Mouse (Mus musculus): ENCODE measurements at regions not wholly inside any gene's neighbourhood (a gene's known extent, or its start where the extent isn't known, plus 50 kb on each side); places are given as distances from the start of the nearest gene placed in this dataset.
"Not testable (repeated sequence)": the region's sequence is repeated elsewhere in the genome, so short reads cannot be mapped to it uniquely, and the experiment has no call there.

GRCm38 (mm10) chr14:15978329-15978728, 270.8 kb upstream of the Ngly1 start:
- Histone ChIP-seq H3K36me3 (ENCODE audit: control insufficient read depth, insufficient read depth, low read length) (no peaks in the 10 kb centered on the region), H3K27ac (ENCODE audit: low read depth, low read length) (no peak overlapping the region), H3K4me1 (ENCODE audit: control insufficient read depth, insufficient read depth, low read length) (no peaks in the 10 kb centered on the region), H3K9me3 (ENCODE audit: control insufficient read depth, low read length) (no peaks in the 10 kb centered on the region), H3K4me2 (no peak overlapping the region), H3K4me3 (ENCODE audit: low read depth, low read length) (no peak overlapping the region), H3K27me3 (ENCODE audit: control insufficient read depth, insufficient read depth, low read length) (no peaks in the 10 kb centered on the region), H3K9ac (ENCODE audit: low read length) (no peak overlapping the region)
- WGBS, result 4% methylated on average over 1 of the region's 1 CpGs
- DNase-seq (ENCODE audit: low spot score, missing footprints), result peak; percentile 85
- peak; percentile 95 for ATAC-seq (ENCODE audit: low FRiP score)

DNA sequence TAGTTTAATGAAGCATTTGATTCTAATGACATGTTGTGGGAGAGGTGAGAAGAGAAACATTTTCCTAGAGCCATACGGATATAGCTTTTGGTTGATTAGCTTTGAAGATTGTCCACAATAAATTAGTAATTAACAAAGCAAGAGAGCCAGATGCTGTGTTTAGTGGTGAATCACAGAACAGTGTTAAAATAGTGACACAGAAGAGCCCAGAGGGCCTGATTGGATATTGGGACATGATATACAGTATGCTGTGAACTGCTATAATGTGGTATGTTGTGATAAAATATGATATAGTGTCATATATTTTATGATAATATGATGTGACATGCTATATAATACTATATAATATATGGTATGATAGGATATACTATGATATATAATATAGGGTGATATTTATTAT, 243.7 kb upstream of the Ngly1 start:
- Histone ChIP-seq H3K9ac (ENCODE audit: low read length) (no peak overlapping the region), H3K36me3 (ENCODE audit: control insufficient read depth, insufficient read depth, low read length) (no peaks in the 10 kb centered on the region), H3K4me1 (ENCODE audit: control insufficient read depth, insufficient read depth, low read length) (no peaks in the 10 kb centered on the region), H3K27ac (ENCODE audit: low read depth, low read length) (no peak overlapping the region), H3K9me3 (ENCODE audit: control insufficient read depth, low read length) (no peaks in the 10 kb centered on the region), H3K4me2 (no peak overlapping the region), H3K4me3 (ENCODE audit: low read depth, low read length) (no peak overlapping the region), H3K27me3 (ENCODE audit: control insufficient read depth, insufficient read depth, low read length) (no peaks in the 10 kb centered on the region)
- WGBS, result 92% methylated on average over 1 of the region's 1 CpGs
- no peak for DNase-seq (ENCODE audit: low spot score, missing footprints)
- ATAC-seq (ENCODE audit: low FRiP score), result no peak

DNA sequence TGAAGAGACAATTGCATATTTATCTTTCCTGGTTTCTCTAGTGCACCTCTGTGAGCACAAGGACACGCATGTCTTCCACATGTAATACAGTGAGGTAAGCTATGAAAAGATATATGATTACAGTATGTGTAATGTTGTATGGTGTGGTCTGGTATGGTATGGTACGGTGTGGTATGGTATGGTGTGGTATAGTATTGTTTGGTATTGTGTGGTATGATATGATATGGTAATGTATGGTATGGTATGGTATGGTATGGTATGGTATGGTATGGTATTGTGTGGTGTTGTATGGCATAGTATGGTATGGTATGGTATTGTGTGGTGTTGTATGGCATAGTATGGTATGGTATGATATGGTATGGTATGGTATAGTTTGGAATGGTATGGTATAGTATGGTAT, 242.1 kb upstream of the Ngly1 start:
- Histone ChIP-seq H3K27me3 (ENCODE audit: control insufficient read depth, insufficient read depth, low read length) (no peaks in the 10 kb centered on the region), H3K9me3 (ENCODE audit: control insufficient read depth, low read length) (no peaks in the 10 kb centered on the region), H3K36me3 (ENCODE audit: control insufficient read depth, insufficient read depth, low read length) (no peaks in the 10 kb centered on the region), H3K4me1 (ENCODE audit: control insufficient read depth, insufficient read depth, low read length) (no peaks in the 10 kb centered on the region), H3K9ac (ENCODE audit: low read length) (no peak overlapping the region), H3K27ac (ENCODE audit: low read depth, low read length) (no peak overlapping the region), H3K4me3 (ENCODE audit: low read depth, low read length) (no peak overlapping the region), H3K4me2 (no peak overlapping the region)
- DNase-seq (ENCODE audit: low spot score, missing footprints) (no peak), ATAC-seq (ENCODE audit: low FRiP score) (no peak)
- 89% methylated on average over 2 of the region's 2 CpGs for WGBS

- no peaks in the 10 kb centered on the region for H3K27me3 ChIP-seq (ENCODE audit: control insufficient read depth, insufficient read depth, low read length)
- H3K9me3 ChIP-seq (ENCODE audit: control insufficient read depth, low read length), result no peaks in the 10 kb centered on the region
- DNase-seq (ENCODE audit: low spot score, missing footprints) (no peak), ATAC-seq (ENCODE audit: low FRiP score) (no peak)
- no peak overlapping the region for H3K27ac ChIP-seq (ENCODE audit: low read depth, low read length)
- no peak overlapping the region for H3K4me2 ChIP-seq
- H3K36me3 ChIP-seq (ENCODE audit: control insufficient read depth, insufficient read depth, low read length), result no peaks in the 10 kb centered on the region
- H3K9ac ChIP-seq (ENCODE audit: low read length), result no peak overlapping the region
- H3K4me1 ChIP-seq (ENCODE audit: control insufficient read depth, insufficient read depth, low read length), result no peaks in the 10 kb centered on the region
- H3K4me3 ChIP-seq (ENCODE audit: low read depth, low read length), result no peak overlapping the region
These were observed 239.3 kb upstream of the Ngly1 start for GRCm38 (mm10) chr14:16009778-16010177.

- no peaks in the 10 kb centered on the region for H3K36me3 ChIP-seq (ENCODE audit: control insufficient read depth, insufficient read depth, low read length)
- H3K9ac ChIP-seq (ENCODE audit: low read length), result no peak overlapping the region
- no peaks in the 10 kb centered on the region for H3K4me1 ChIP-seq (ENCODE audit: control insufficient read depth, insufficient read depth, low read length)
- H3K27ac ChIP-seq (ENCODE audit: low read depth, low read length), result no peak overlapping the region
- DNase-seq (ENCODE audit: low spot score, missing footprints) (no peak), ATAC-seq (ENCODE audit: low FRiP score) (no peak)
- no peaks in the 10 kb centered on the region for H3K27me3 ChIP-seq (ENCODE audit: control insufficient read depth, insufficient read depth, low read length)
- H3K4me2 ChIP-seq, result no peak overlapping the region
- H3K4me3 ChIP-seq (ENCODE audit: low read depth, low read length), result no peak overlapping the region
- H3K9me3 ChIP-seq (ENCODE audit: control insufficient read depth, low read length), result no peaks in the 10 kb centered on the region
These were observed 225.2 kb upstream of the Ngly1 start for GRCm38 (mm10) chr14:16023853-16024252.

GRCm38 (mm10) chr14:16037771-16038170, 211.3 kb upstream of the Ngly1 start:
- Histone ChIP-seq H3K4me1 (ENCODE audit: control insufficient read depth, insufficient read depth, low read length) (no peaks in the 10 kb centered on the region), H3K9ac (ENCODE audit: low read length) (no peak overlapping the region), H3K27me3 (ENCODE audit: control insufficient read depth, insufficient read depth, low read length) (no peaks in the 10 kb centered on the region), H3K9me3 (ENCODE audit: control insufficient read depth, low read length) (no peaks in the 10 kb centered on the region), H3K36me3 (ENCODE audit: control insufficient read depth, insufficient read depth, low read length) (no peaks in the 10 kb centered on the region), H3K4me2 (no peak overlapping the region), H3K4me3 (ENCODE audit: low read depth, low read length) (no peak overlapping the region), H3K27ac (ENCODE audit: low read depth, low read length) (no peak overlapping the region)
- no peak for DNase-seq (ENCODE audit: low spot score, missing footprints)
- ATAC-seq (ENCODE audit: low FRiP score), result no peak

GRCm38 (mm10) chr14:16038336-16038735, 210.7 kb upstream of the Ngly1 start:
- DNase-seq (ENCODE audit: low spot score, missing footprints) (no peak), ATAC-seq (ENCODE audit: low FRiP score) (no peak)
- 38% methylated on average over 1 of the region's 1 CpGs for WGBS
- Histone ChIP-seq H3K4me2 (no peak overlapping the region), H3K9ac (ENCODE audit: low read length) (no peak overlapping the region), H3K4me1 (ENCODE audit: control insufficient read depth, insufficient read depth, low read length) (no peaks in the 10 kb centered on the region), H3K27me3 (ENCODE audit: control insufficient read depth, insufficient read depth, low read length) (no peaks in the 10 kb centered on the region), H3K4me3 (ENCODE audit: low read depth, low read length) (no peak overlapping the region), H3K9me3 (ENCODE audit: control insufficient read depth, low read length) (no peaks in the 10 kb centered on the region), H3K27ac (ENCODE audit: low read depth, low read length) (no peak overlapping the region), H3K36me3 (ENCODE audit: control insufficient read depth, insufficient read depth, low read length) (no peaks in the 10 kb centered on the region)

DNA sequence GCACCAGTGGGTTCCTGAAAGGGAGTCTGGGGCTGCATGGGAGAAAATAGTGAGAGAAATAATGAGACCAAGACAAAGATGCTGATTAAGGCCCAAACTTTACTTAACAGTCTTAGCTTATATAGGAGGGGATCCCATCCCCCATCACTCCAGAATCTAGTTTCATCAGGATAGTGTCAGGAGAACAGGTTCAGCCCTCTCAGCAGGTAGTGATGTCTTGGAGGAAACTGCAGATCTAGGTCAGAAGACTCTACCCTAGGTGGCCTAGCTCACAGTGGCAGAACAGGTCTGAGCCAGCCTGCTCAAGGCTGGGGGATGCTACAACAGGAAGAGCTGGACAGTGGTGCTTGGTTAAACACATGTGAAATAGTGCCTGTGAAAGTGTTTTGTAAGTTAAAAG, 204.6 kb upstream of the Ngly1 start:
- no peaks in the 10 kb centered on the region for H3K4me1 ChIP-seq (ENCODE audit: control insufficient read depth, insufficient read depth, low read length)
- DNase-seq (ENCODE audit: low spot score, missing footprints), result no peak
- H3K9me3 ChIP-seq (ENCODE audit: control insufficient read depth, low read length), result no peaks in the 10 kb centered on the region
- H3K4me3 ChIP-seq (ENCODE audit: low read depth, low read length), result no peak overlapping the region
- H3K4me2 ChIP-seq, result no peak overlapping the region
- H3K27ac ChIP-seq (ENCODE audit: low read depth, low read length), result no peak overlapping the region
- H3K36me3 ChIP-seq (ENCODE audit: control insufficient read depth, insufficient read depth, low read length), result no peaks in the 10 kb centered on the region
- ATAC-seq (ENCODE audit: low FRiP score), result no peak
- no peaks in the 10 kb centered on the region for H3K27me3 ChIP-seq (ENCODE audit: control insufficient read depth, insufficient read depth, low read length)
- no peak overlapping the region for H3K9ac ChIP-seq (ENCODE audit: low read length)

DNA sequence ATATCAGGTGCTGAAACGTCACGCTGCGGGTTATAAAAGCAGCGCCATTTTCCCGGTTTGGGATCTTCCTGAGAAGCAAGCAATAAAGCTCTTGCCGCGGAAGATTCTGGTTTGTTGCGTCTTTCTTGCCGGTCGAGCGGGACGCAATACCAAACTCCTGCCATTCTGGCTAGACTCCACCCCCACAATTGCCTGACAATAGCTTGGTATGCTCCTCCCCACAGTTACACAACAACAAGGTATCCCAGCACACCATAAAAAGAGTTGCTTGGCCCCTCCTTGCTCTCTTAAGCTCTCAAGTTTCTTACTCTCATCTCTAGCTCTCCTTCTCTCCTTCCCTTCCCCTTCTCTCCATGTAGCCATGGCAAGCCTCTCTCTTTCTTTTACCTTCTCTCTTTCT, 176.5 kb upstream of the Ngly1 start:
- not testable (repeated sequence) for H3K27ac ChIP-seq (ENCODE audit: low read depth, low read length); H3K36me3 ChIP-seq (ENCODE audit: control insufficient read depth, insufficient read depth, low read length); ATAC-seq (ENCODE audit: low FRiP score); DNase-seq (ENCODE audit: low spot score, missing footprints); H3K27me3 ChIP-seq (ENCODE audit: control insufficient read depth, insufficient read depth, low read length); H3K9ac ChIP-seq (ENCODE audit: low read length); H3K4me1 ChIP-seq (ENCODE audit: control insufficient read depth, insufficient read depth, low read length); H3K4me3 ChIP-seq (ENCODE audit: low read depth, low read length); H3K9me3 ChIP-seq (ENCODE audit: control insufficient read depth, low read length); H3K4me2 ChIP-seq
- 100% methylated on average over 5 of the region's 12 CpGs for WGBS

- Histone ChIP-seq H3K4me3 (ENCODE audit: low read depth, low read length) (no peak overlapping the region), H3K9ac (ENCODE audit: low read length) (no peak overlapping the region), H3K9me3 (ENCODE audit: control insufficient read depth, low read length) (no peaks in the 10 kb centered on the region), H3K27ac (ENCODE audit: low read depth, low read length) (no peak overlapping the region), H3K27me3 (ENCODE audit: control insufficient read depth, insufficient read depth, low read length) (no peaks in the 10 kb centered on the region), H3K36me3 (ENCODE audit: control insufficient read depth, insufficient read depth, low read length) (no peaks in the 10 kb centered on the region), H3K4me2 (no peak overlapping the region), H3K4me1 (ENCODE audit: control insufficient read depth, insufficient read depth, low read length) (no peaks in the 10 kb centered on the region)
- no peak for ATAC-seq (ENCODE audit: low FRiP score)
- no peak for DNase-seq (ENCODE audit: low spot score, missing footprints)
- WGBS, result 79% methylated on average over 1 of the region's 1 CpGs
These were observed 175.0 kb upstream of the Ngly1 start for GRCm38 (mm10) chr14:16074089-16074488.
